ENCODE assay signal across 8 mouse cellular contexts in the genomic region with DNA sequence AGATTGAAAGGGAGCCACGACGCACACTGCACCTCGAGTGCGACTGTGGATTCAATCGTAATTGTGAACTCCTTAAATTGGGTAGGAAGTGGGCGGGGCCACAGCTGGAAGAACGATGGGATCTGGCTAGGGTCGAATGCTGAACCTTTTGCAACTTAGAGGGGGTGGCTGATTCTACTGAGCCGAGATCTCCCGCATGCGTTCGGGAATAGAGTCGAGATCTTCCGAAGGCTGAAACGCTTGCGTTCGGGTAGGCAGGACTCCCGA. TPM values are rescaled to one million over a fixed set of nuclear protein-coding genes. Genes with fewer than 3 reads are reported as not detected.
DNase-seq lines count a peak whose midpoint lies in the region; ATAC-seq lines count a peak whose summit lies in the region.

No protein-coding gene starts in this region.

- peaks cover 12% of the 10 kb centered on the region for H3K4me1 ChIP-seq in heart, embryonic 11.5 days (ENCODE audit: control insufficient read depth, insufficient read depth, low read length)
- peaks cover 39% of the 10 kb centered on the region for H3K4me1 ChIP-seq in liver, embryonic 12.5 days

- peak overlapping the region; percentile 78 for H3K4me3 ChIP-seq in heart, embryonic 11.5 days (ENCODE audit: low read depth, low read length)
- peak overlapping the region; percentile 71 for H3K4me3 ChIP-seq in liver, embryonic 12.5 days

- no peak for DNase-seq in heart, adult 8-10 months (ENCODE audit: low spot score)
- DNase-seq in urinary bladder, adult 2 months (ENCODE audit: low spot score), result peak; percentile 74
- DNase-seq in urinary bladder, postnatal 36 days (ENCODE audit: low spot score in 2 of 2), result no peak
- no peak for DNase-seq in embryo, embryonic 10.5 days (ENCODE audit: low spot score)
- no peak for DNase-seq in cerebellum, adult 18-20 months
- no peak for DNase-seq in thymus, postnatal 36 days

- H3K9me3 ChIP-seq in heart, embryonic 11.5 days (replicated peaks; ENCODE audit: control insufficient read depth, low read length), result no peaks in the 10 kb centered on the region
- H3K9me3 ChIP-seq in liver, embryonic 12.5 days (replicated peaks), result no peaks in the 10 kb centered on the region

- under 1% methylated on average over 18 of the region's 18 CpGs for WGBS in heart, embryonic 11.5 days (ENCODE audit: insufficient replicate concordance)
- under 1% methylated on average over 18 of the region's 18 CpGs for WGBS in liver, embryonic 12.5 days (ENCODE audit: insufficient replicate concordance)

- ATAC-seq in heart, embryonic 11.5 days (replicated peaks; ENCODE audit: insufficient number of reproducible peaks, low FRiP score, low TSS enrichment), result no peak
- no peak for ATAC-seq in liver, embryonic 12.5 days

- peak overlapping the region; percentile 85 for H3K9ac ChIP-seq in heart, embryonic 11.5 days (ENCODE audit: low read depth, low read length)
- peak overlapping the region; percentile 82 for H3K9ac ChIP-seq in liver, embryonic 12.5 days

- peaks cover 8% of the 10 kb centered on the region for H3K36me3 ChIP-seq in heart, embryonic 11.5 days (ENCODE audit: control insufficient read depth, insufficient read depth, low read length)
- peaks cover 29% of the 10 kb centered on the region for H3K36me3 ChIP-seq in liver, embryonic 12.5 days

- peak overlapping the region; percentile 96 for H3K4me2 ChIP-seq in heart, embryonic 11.5 days
- peak overlapping the region; percentile 96 for H3K4me2 ChIP-seq in liver, embryonic 12.5 days

- no peaks in the 10 kb centered on the region for H3K27me3 ChIP-seq in heart, embryonic 11.5 days (ENCODE audit: control insufficient read depth, insufficient read depth, low read length)
- no peaks in the 10 kb centered on the region for H3K27me3 ChIP-seq in liver, embryonic 12.5 days (replicated peaks)

- H3K27ac ChIP-seq in heart, embryonic 11.5 days (ENCODE audit: low read depth, low read length), result peak overlapping the region; percentile 97
- peak overlapping the region; percentile 87 for H3K27ac ChIP-seq in liver, embryonic 12.5 days

RNA-seq across cellular contexts. Expression of gene Mboat7, which starts 0.4 kb away (rescaled TPM):
- 23.9 and 30.2 TPM in 2 replicates for polyA plus RNA-seq in heart, embryonic 11.5 days (2014; fragmentation: Nextera tagmentation; extraction: Ambion mirVana)
- total RNA-seq in heart, adult 8-10 months (2022), result 10 to 100 TPM; 19.2 to 23.5 (median 22.3) TPM
- 25.6 and 31.9 TPM in 2 replicates for polyA plus RNA-seq in urinary bladder, adult 2 months (2012; rRNA removed)
- polyA plus RNA-seq in liver, embryonic 12.5 days (2016; fragmentation: Nextera tagmentation; extraction: Ambion mirVana), result 24.9 and 27.5 TPM in 2 replicates

RNA-seq across cellular contexts. Expression of gene Tsen34, which starts 1.1 kb away (rescaled TPM):
- polyA plus RNA-seq in heart, embryonic 11.5 days (2014; fragmentation: Nextera tagmentation; extraction: Ambion mirVana), result 173 and 197 TPM in 2 replicates
- total RNA-seq in heart, adult 8-10 months (2022), result 10 to 100 TPM; 65.3 to 88.1 (median 74.1) TPM
- 88.8 and 98.9 TPM in 2 replicates for polyA plus RNA-seq in urinary bladder, adult 2 months (2012; rRNA removed)
- 59.0 and 60.3 TPM in 2 replicates for polyA plus RNA-seq in liver, embryonic 12.5 days (2016; fragmentation: Nextera tagmentation; extraction: Ambion mirVana)

RNA-seq across cellular contexts. Expression of gene Rps9, which starts 10.1 kb away (rescaled TPM):
- 925 and 966 TPM in 2 replicates for polyA plus RNA-seq in heart, embryonic 11.5 days (2014; fragmentation: Nextera tagmentation; extraction: Ambion mirVana)
- 100 to 1,000 TPM; 559 to 671 (median 596) TPM for total RNA-seq in heart, adult 8-10 months (2022)
- polyA plus RNA-seq in urinary bladder, adult 2 months (2012; rRNA removed), result 3,051 and 3,338 TPM in 2 replicates
- 1,310 and 1,334 TPM in 2 replicates for polyA plus RNA-seq in liver, embryonic 12.5 days (2016; fragmentation: Nextera tagmentation; extraction: Ambion mirVana)

RNA-seq across cellular contexts. Expression of gene Tmc4, which starts 16.4 kb away (rescaled TPM):
- 5.7 and 6.2 TPM in 2 replicates for polyA plus RNA-seq in heart, embryonic 11.5 days (2014; fragmentation: Nextera tagmentation; extraction: Ambion mirVana)
- total RNA-seq in heart, adult 8-10 months (2022), result 1 to 10 TPM in 1 of 4 experiments, under 1 TPM in 3; 0.66 to 1.1 (median 0.80) TPM
- polyA plus RNA-seq in urinary bladder, adult 2 months (2012; rRNA removed), result 120 and 136 TPM in 2 replicates
- 6.9 and 8.1 TPM in 2 replicates for polyA plus RNA-seq in liver, embryonic 12.5 days (2016; fragmentation: Nextera tagmentation; extraction: Ambion mirVana)

RNA-seq across cellular contexts. Expression of gene Pirb, which starts 26.4 kb away (rescaled TPM):
- polyA plus RNA-seq in heart, embryonic 11.5 days (2014; fragmentation: Nextera tagmentation; extraction: Ambion mirVana), result 0.06 and 0.07 TPM in 2 replicates
- total RNA-seq in heart, adult 8-10 months (2022), result 1 to 10 TPM; 1.4 to 3.4 (median 1.6) TPM
- polyA plus RNA-seq in urinary bladder, adult 2 months (2012; rRNA removed), result 12.2 and 12.4 TPM in 2 replicates
- polyA plus RNA-seq in liver, embryonic 12.5 days (2016; fragmentation: Nextera tagmentation; extraction: Ambion mirVana), result 0.91 and 0.94 TPM in 2 replicates
